Mouse (Mus musculus) heart, embryonic 11.5 days (tissue): ENCODE measurements around the gene Ndufb7. TPM values are rescaled to one million over a fixed set of nuclear protein-coding genes. Genes with fewer than 3 reads are reported as not detected.
A peak's percentile ranks its signal among the peaks of the same experiment; 100 is the strongest.
"Not testable (repeated sequence)": the region's sequence is repeated elsewhere in the genome, so short reads cannot be mapped to it uniquely, and the experiment has no call there.

Source experiments
- ATAC-seq: fragments of 200-750 bp; cut with Nextera tagmentation; replicated peaks from 2 replicates; pipeline ENCODE4 v1.8.0; 2017; ENCODE audit warnings: moderate library complexity; ENCODE audit not compliant: insufficient number of reproducible peaks, low FRiP score, low TSS enrichment
- H3K27ac ChIP-seq: fragments of 300-500 bp; sonication (generic); 2 replicates; pipeline ENCODE4 v1.5.1; 2014; ENCODE audit warnings: mild to moderate bottlenecking, low read depth, low read length
- H3K27me3 ChIP-seq: fragments of 300-500 bp; sonication (generic); 2 replicates; pipeline ENCODE4 v1.6.1; 2014; ENCODE audit warnings: mild to moderate bottlenecking, low read length, mixed read lengths; ENCODE audit not compliant: control insufficient read depth, insufficient read depth
- H3K36me3 ChIP-seq: fragments of 300-500 bp; sonication (generic); 2 replicates; pipeline ENCODE4 v1.6.1; 2014; ENCODE audit warnings: mild to moderate bottlenecking, low read length, moderate library complexity, mixed read lengths; ENCODE audit not compliant: control insufficient read depth, insufficient read depth
- H3K4me1 ChIP-seq: fragments of 300-500 bp; sonication (generic); 2 replicates; pipeline ENCODE4 v1.6.1; 2014; ENCODE audit warnings: low read length; ENCODE audit not compliant: control insufficient read depth, insufficient read depth
- H3K4me2 ChIP-seq: fragments of 300-500 bp; sonication (generic); 2 replicates; pipeline ENCODE4 v1.6.1; 2014; ENCODE audit warnings: mild to moderate bottlenecking, moderate library complexity
- H3K4me3 ChIP-seq: fragments of 300-500 bp; sonication (generic); 2 replicates; pipeline ENCODE4 v1.5.1; 2014; ENCODE audit warnings: low read depth, low read length
- H3K9ac ChIP-seq: fragments of 300-500 bp; sonication (generic); 2 replicates; pipeline ENCODE4 v1.6.1; 2014; ENCODE audit warnings: mild to moderate bottlenecking, low read depth, low read length, moderate library complexity
- H3K9me3 ChIP-seq: fragments of 300-500 bp; sonication (generic); replicated peaks from 2 replicates; pipeline ENCODE4 v1.6.1; 2016; ENCODE audit warnings: low read length; ENCODE audit not compliant: control insufficient read depth
- WGBS: fragments of 180-500 bp; shearing (Covaris S2); extraction: QIAGEN DNeasy Blood & Tissue Kit; methylation state at CpG from one replicate; pipeline ENCODE4 v1.1.7; 2014; ENCODE audit not compliant: insufficient replicate concordance; 5-methylcytosine and 5-hydroxymethylcytosine counted together
- polyA plus RNA-seq: library from polyadenylated mRNA; unstranded; fragments of >200 nt; fragmentation: Nextera tagmentation; extraction: Ambion mirVana; gene quantifications from 2 replicates; pipeline ENCODE4 v1.2.1, GENCODE M21; 2014

Gene Ndufb7
- polyA plus RNA-seq, 1 experiment from 2014 or later = 556 TPM

- Histone ChIP-seq H3K27ac (no peak overlapping the region), H3K9ac (no peak overlapping the region), H3K9me3 (no peaks in the 10 kb centered on the region), H3K4me2 (no peak overlapping the region), H3K4me1 (peaks cover 20% of the 10 kb centered on the region), H3K27me3 (no peaks in the 10 kb centered on the region), H3K4me3 (no peak overlapping the region), H3K36me3 (no peaks in the 10 kb centered on the region)
- WGBS = 91% methylated on average over 5 of the region's 5 CpGs
- no peak for ATAC-seq
These were observed 22.4 kb downstream of the Ndufb7 start for GRCm38 (mm10) chr8:83588886-83589285.

GRCm38 (mm10) chr8:83590488-83591023 lies 24.1 kb downstream of the Ndufb7 start:
- no peak overlapping the region for H3K4me3 ChIP-seq
- 87% methylated on average over 7 of the region's 7 CpGs for WGBS
- no peak overlapping the region for H3K9ac ChIP-seq
- no peak for ATAC-seq
- H3K36me3 ChIP-seq = no peaks in the 10 kb centered on the region
- no peaks in the 10 kb centered on the region for H3K9me3 ChIP-seq
- H3K27ac ChIP-seq = no peak overlapping the region
- H3K27me3 ChIP-seq = no peaks in the 10 kb centered on the region
- peaks cover 20% of the 10 kb centered on the region for H3K4me1 ChIP-seq
- no peak overlapping the region for H3K4me2 ChIP-seq

- Histone ChIP-seq H3K4me3 (peak overlapping the region; percentile 91), H3K27me3 (no peaks in the 10 kb centered on the region), H3K36me3 (no peaks in the 10 kb centered on the region), H3K4me1 (peaks cover 16% of the 10 kb centered on the region), H3K27ac (no peak overlapping the region), H3K9ac (peak overlapping the region; percentile 54; the same call in 1 of the 2 replicates), H3K4me2 (peak overlapping the region; percentile 93), H3K9me3 (no peaks in the 10 kb centered on the region)
- 81% methylated on average over 3 of the region's 3 CpGs for WGBS
- no peak for ATAC-seq
These were observed 26.2 kb downstream of the Ndufb7 start for GRCm38 (mm10) chr8:83592682-83593081.

GRCm38 (mm10) chr8:83593325-83594166 lies 27.1 kb downstream of the Ndufb7 start:
- Histone ChIP-seq H3K4me3 (peak overlapping the region; percentile 91), H3K27me3 (no peaks in the 10 kb centered on the region), H3K4me2 (peak overlapping the region; percentile 93), H3K9me3 (no peaks in the 10 kb centered on the region), H3K36me3 (no peaks in the 10 kb centered on the region), H3K9ac (peak overlapping the region; percentile 87), H3K27ac (peak overlapping the region; percentile 82), H3K4me1 (peaks cover 9% of the 10 kb centered on the region)
- no peak; the same call in 1 of the 2 replicates for ATAC-seq
- 7% methylated on average over 22 of the region's 22 CpGs for WGBS

GRCm38 (mm10) chr8:83594167-83595049 lies 27.9 kb downstream of the Ndufb7 start:
- ATAC-seq = peak; percentile 99
- H3K9ac ChIP-seq = peak overlapping the region; percentile 87
- peak overlapping the region; percentile 91 for H3K4me3 ChIP-seq
- peaks cover 9% of the 10 kb centered on the region for H3K4me1 ChIP-seq
- H3K9me3 ChIP-seq = no peaks in the 10 kb centered on the region
- no peaks in the 10 kb centered on the region for H3K27me3 ChIP-seq
- H3K4me2 ChIP-seq = peak overlapping the region; percentile 93
- peak overlapping the region; percentile 90 for H3K27ac ChIP-seq
- under 1% methylated on average over 43 of the region's 43 CpGs for WGBS
- H3K36me3 ChIP-seq = no peaks in the 10 kb centered on the region

- ATAC-seq, H3K36me3 ChIP-seq, H3K9me3 ChIP-seq, H3K4me1 ChIP-seq, H3K27me3 ChIP-seq: not testable (repeated sequence)
- WGBS = 50% methylated on average over 3 of the region's 3 CpGs
- peak overlapping the region; percentile 90 for H3K27ac ChIP-seq
- H3K4me3 ChIP-seq = peak overlapping the region; percentile 91
- peak overlapping the region; percentile 76 for H3K4me2 ChIP-seq
- peak overlapping the region; percentile 87 for H3K9ac ChIP-seq
These were observed 28.5 kb downstream of the Ndufb7 start for GRCm38 (mm10) chr8:83595050-83595345.

GRCm38 (mm10) chr8:83596369-83596768 lies 29.9 kb downstream of the Ndufb7 start:
- Histone ChIP-seq H3K9ac (no peak overlapping the region), H3K4me1 (peaks cover 12% of the 10 kb centered on the region), H3K27ac (no peak overlapping the region), H3K4me3 (no peak overlapping the region), H3K4me2 (no peak overlapping the region), H3K9me3 (no peaks in the 10 kb centered on the region), H3K27me3 (no peaks in the 10 kb centered on the region), H3K36me3 (no peaks in the 10 kb centered on the region)
- WGBS = 30% methylated on average over 3 of the region's 3 CpGs
- ATAC-seq = no peak

- Histone ChIP-seq H3K4me3 (no peak overlapping the region), H3K27me3 (no peaks in the 10 kb centered on the region), H3K27ac (no peak overlapping the region), H3K9ac (no peak overlapping the region), H3K4me1 (peaks cover 6% of the 10 kb centered on the region), H3K36me3 (no peaks in the 10 kb centered on the region), H3K9me3 (no peaks in the 10 kb centered on the region), H3K4me2 (no peak overlapping the region)
- no peak for ATAC-seq
- WGBS = 11% methylated on average over 1 of the region's 1 CpGs
These were observed 31.7 kb downstream of the Ndufb7 start for GRCm38 (mm10) chr8:83598146-83598545.
